Mouse (Mus musculus) G1E-ER4 (cell line): Measurements from ENCODE around the gene Agpat4. TPM values are rescaled to one million over a fixed set of nuclear protein-coding genes. Genes with fewer than 3 reads are reported as not detected.

Experiments used
- GATA1 ChIP-seq: IDR thresholded peaks from one replicate; pipeline ENCODE4 v1.8.0; 2012; ENCODE audit warnings: low read length, inconsistent platforms
- polyA plus RNA-seq: library from polyadenylated mRNA; stranded (reverse); fragments of >175 nt; gene quantifications from 2 replicates; pipeline ENCODE4 v1.2.3, GENCODE M21; 2012

Gene Agpat4
- polyA plus RNA-seq, 1 experiment = 5.1 TPM

- no peak for TF ChIP-seq GATA1
Observed at GRCm38 (mm10) chr17:12223682-12224081, 105.2 kb downstream of the Agpat4 start.

- TF ChIP-seq GATA1 = no peak
Observed at GRCm38 (mm10) chr17:12224145-12224544, 105.6 kb downstream of the Agpat4 start.

GRCm38 (mm10) chr17:12225227-12225626 lies 106.7 kb downstream of the Agpat4 start:
- no peak for TF ChIP-seq GATA1

DNA sequence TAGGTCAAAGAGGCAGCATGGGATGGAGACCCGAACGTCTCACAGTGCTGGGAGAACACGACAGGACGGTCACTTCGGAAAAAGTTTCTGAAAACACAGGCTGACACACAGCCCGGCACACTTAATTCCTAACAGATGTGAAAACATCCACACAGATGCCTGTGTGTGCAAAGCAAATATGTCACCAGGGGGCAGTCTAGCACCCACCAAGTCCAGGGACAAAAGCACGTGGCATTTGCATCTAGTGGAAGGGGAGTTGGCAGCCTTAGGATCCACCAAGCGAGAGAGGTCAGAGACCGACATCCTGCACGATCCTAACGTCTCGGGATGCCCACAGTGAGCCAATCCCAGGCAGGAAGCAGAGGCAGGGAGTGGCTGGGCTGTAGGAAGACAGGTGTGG lies 108.0 kb downstream of the Agpat4 start:
- no peak for TF ChIP-seq GATA1

DNA sequence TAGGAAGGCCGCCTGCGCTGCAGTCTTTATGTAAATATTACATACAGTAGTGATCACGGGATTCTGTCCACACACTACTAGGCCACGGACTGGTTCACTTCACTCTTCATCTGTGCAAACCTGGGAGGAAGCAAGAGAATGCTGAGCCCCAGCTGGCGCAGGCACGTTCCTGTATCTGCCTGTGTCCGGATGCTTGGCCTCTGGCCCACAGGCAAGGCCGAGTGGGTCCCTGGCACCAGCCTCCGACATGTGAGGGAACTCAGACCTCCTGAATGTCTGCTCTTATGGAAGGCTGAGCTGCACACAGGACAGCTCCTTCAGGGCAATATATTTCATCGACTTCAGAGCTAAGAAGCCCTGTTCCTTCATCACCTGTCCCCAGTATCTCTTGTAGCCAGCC lies 109.5 kb downstream of the Agpat4 start:
- no peak for TF ChIP-seq GATA1

GRCm38 (mm10) chr17:12228471-12228870 lies 110.0 kb downstream of the Agpat4 start:
- no peak for TF ChIP-seq GATA1

- no peak for TF ChIP-seq GATA1
Observed at GRCm38 (mm10) chr17:12229756-12230155, 111.3 kb downstream of the Agpat4 start.

GRCm38 (mm10) chr17:12230167-12230566 lies 111.7 kb downstream of the Agpat4 start:
- no peak for TF ChIP-seq GATA1

DNA sequence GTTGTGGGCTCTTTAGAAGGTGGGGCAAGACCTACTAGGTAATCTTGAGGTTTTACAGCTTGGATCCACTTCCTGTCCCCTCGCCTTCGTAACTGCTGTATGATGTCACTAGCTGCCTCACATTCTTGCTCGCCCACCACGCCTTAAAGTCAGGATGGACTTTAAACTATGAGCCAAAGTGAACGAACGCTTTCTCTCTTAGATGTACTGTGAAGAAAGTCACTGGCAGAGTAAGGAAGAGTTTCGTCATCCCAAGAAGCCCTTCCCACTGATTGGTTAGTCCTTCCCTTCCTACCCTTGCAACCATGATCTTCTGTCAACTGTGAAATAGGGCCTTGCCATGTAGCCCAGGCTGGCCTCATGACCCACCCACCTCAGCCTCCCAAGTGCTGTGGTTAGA lies 112.6 kb downstream of the Agpat4 start:
- no peak for TF ChIP-seq GATA1

DNA sequence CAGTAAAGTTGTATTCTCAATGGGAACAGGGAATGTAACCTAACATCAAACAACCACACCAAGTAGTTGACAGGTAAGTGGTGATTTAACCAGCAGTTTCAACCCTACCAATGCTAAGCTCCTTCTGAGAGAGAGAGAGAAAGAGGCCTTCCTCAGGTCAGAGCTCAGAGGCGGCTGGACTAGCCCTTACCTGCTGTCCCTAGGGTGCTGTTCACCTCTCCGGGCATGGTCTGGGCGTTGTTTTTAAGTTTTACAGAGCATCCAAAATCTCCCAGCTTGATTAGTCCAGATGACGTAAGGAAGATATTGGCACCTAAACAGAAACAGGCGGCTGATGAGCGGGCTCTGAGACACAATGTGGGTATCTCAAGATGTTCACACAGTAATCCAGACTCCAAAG lies 114.2 kb downstream of the Agpat4 start:
- no peak for TF ChIP-seq GATA1

- TF ChIP-seq GATA1 = no peak
Observed at GRCm38 (mm10) chr17:12240701-12241100, 122.2 kb downstream of the Agpat4 start.

GRCm38 (mm10) chr17:12249783-12250504 lies 131.4 kb downstream of the Agpat4 start:
- no peak for TF ChIP-seq GATA1

DNA sequence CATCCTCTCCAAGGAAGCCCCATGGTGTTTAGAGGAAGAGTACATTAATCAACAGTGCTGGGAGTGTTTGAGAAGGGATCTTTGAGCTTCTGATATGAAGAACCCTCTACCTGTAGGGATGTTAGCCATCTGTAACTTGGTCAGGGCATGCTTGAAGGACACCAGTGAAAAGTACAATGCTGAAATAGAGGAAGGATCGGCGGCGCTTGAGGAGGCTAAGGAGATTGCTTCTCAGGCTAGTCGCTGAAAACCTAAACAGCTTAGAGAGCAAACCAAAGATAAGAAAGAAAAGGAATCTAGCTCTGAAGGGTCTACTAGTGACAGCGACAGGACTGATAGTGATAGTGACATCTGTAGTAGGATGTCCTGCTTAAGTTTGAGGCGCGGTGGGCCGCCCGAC lies 132.1 kb downstream of the Agpat4 start:
- no peak for TF ChIP-seq GATA1

GRCm38 (mm10) chr17:12256142-12256541 lies 137.6 kb downstream of the Agpat4 start:
- no peak for TF ChIP-seq GATA1

DNA sequence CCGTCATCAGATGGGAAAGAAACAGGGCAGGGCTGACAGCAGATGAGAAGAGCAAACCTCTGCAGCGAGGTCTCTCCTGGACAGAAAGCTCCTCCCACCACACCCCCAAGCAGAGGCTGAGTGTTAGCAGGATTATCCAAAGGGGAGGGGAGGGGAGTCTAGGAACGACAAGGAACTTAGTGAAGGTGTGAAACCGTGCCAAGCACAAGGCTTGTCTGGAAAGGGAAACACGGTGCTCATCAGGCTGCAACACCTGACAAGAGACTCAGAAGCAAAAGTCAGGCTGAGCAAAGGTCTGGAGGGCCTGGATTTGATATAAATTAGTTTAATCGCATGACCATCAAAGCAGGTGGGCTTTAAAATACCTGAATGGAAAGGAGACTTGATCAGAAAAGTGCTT lies 140.0 kb downstream of the Agpat4 start:
- no peak for TF ChIP-seq GATA1

DNA sequence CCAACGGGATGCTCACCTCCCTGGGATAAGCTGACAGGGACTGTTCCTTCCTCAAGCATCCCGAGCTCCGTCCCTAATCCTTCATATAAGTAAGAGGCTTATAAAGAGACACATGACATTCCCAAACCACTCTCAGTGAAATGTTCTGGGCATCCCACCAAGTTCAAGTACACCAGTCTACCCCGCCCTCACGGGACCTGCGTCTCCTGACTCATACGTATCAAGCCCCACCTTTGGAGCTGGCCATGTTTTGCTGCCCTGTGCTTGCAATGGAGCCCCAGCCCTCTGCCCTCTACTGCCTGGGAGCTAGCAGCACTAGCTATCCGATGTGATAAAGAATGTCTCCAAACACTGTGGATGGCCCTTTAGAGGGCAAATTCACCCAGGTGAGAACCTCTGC lies 141.5 kb downstream of the Agpat4 start:
- TF ChIP-seq GATA1 = no peak

DNA sequence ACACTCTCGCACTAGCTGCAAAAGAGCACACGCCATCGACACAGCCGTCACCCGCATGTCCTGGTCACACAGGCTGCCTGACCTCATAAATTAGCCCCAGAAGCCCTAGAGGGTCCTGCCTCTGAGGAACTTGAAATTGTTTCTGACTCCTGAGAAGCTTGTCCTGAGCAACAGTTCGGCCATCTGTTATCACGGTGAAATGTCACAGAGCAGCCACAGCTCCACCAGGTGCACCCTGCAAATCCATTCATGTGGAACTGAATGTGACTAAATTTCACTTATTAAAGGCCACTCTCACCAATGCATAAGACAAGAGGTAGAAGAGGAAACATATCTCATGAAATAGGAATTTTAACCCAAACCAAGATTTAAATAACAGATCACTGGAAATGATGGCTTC lies 142.9 kb downstream of the Agpat4 start:
- TF ChIP-seq GATA1 = no peak

DNA sequence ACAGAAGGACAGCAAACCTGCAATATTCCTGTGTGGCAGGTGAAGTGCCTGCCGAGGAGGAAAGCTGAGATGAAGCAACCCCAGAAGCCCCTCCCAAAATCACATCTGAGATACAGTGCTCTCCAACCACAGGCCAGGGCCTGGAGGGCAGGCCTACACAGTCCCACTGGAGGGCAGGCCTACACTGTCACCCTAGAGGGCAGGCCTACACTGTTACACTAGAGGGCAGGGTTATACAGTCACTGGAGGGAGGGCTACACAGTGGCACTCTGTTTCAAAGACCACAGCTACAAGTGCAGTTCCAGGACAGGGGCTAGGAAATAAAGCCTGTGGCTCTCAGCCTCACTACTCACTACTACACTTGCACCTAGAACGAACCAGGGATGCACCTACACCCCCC lies 143.4 kb downstream of the Agpat4 start:
- no peak for TF ChIP-seq GATA1
